Mouse (Mus musculus) megakaryocyte, embryonic 14.5 days (primary cell): ENCODE data around the gene Mrpl51. TPM values are rescaled to one million over a fixed set of nuclear protein-coding genes. Genes with fewer than 3 reads are reported as not detected.

Source experiments
- H3K27me3 ChIP-seq: replicated peaks from 2 replicates; pipeline ENCODE3; 2012; ENCODE audit warnings: inconsistent platforms
- H3K36me3 ChIP-seq: replicated peaks from 2 replicates; pipeline ENCODE3; 2012; ENCODE audit warnings: low read length, inconsistent platforms, mixed read lengths
- H3K4me1 ChIP-seq: 2 replicates; pipeline ENCODE4 v1.6.1; 2012; ENCODE audit warnings: inconsistent platforms
- H3K4me3 ChIP-seq: replicated peaks from 2 replicates; pipeline ENCODE3; 2012; ENCODE audit warnings: moderate library complexity, mild to moderate bottlenecking, inconsistent platforms
- H3K9me3 ChIP-seq: 2 replicates; pipeline ENCODE4 v1.6.1; 2012; ENCODE audit warnings: inconsistent platforms
- FLI1 ChIP-seq: IDR thresholded peaks from 2 replicates; pipeline ENCODE4 v1.6.1; 2012; ENCODE audit warnings: low read length, inconsistent platforms, mixed read lengths
- GATA1 ChIP-seq: IDR thresholded peaks from 3 replicates; pipeline ENCODE4 v1.6.1; 2012; ENCODE audit warnings: mixed read lengths, low read length, inconsistent platforms, borderline replicate concordance
- polyA plus RNA-seq: library from polyadenylated mRNA; stranded (reverse); fragments of >175 nt; gene quantifications from 2 replicates; pipeline ENCODE4 v1.2.3, GENCODE M21; 2012; ENCODE audit warnings: low replicate concordance; ENCODE audit not compliant: insufficient read depth

Gene Mrpl51
- polyA plus RNA-seq, 1 experiment, result 124 TPM

- peaks cover 72% of the 10 kb centered on the region for H3K36me3 ChIP-seq
- H3K4me3 ChIP-seq, result no peak overlapping the region
- H3K9me3 ChIP-seq, result 0 out of 2 replicates have a peak, but pooled peaks cover 3% of the 10 kb centered on the region
- TF ChIP-seq GATA1, result no peak
- TF ChIP-seq FLI1, result no peak
- peaks cover 87% of the 10 kb centered on the region for H3K4me1 ChIP-seq
- H3K27me3 ChIP-seq, result no peaks in the 10 kb centered on the region
Observed at GRCm38 (mm10) chr6:125240617-125241016, 49.0 kb downstream of the Mrpl51 start.

GRCm38 (mm10) chr6:125241566-125241965 is 50.0 kb downstream of the Mrpl51 start:
- no peak overlapping the region for H3K4me3 ChIP-seq
- 0 out of 2 replicates have a peak, but pooled peaks cover 3% of the 10 kb centered on the region for H3K9me3 ChIP-seq
- peaks cover 82% of the 10 kb centered on the region for H3K4me1 ChIP-seq
- H3K27me3 ChIP-seq, result no peaks in the 10 kb centered on the region
- peaks cover 62% of the 10 kb centered on the region for H3K36me3 ChIP-seq
- TF ChIP-seq FLI1, result no peak
- no peak for TF ChIP-seq GATA1

- Histone ChIP-seq H3K4me1 (peaks cover 52% of the 10 kb centered on the region), H3K9me3 (no peaks in the 10 kb centered on the region), H3K4me3 (peak overlapping the region; percentile 33), H3K27me3 (no peaks in the 10 kb centered on the region), H3K36me3 (peaks cover 33% of the 10 kb centered on the region)
- TF ChIP-seq FLI1 (no peak), GATA1 (no peak)
Observed at GRCm38 (mm10) chr6:125244551-125244950, 53.0 kb downstream of the Mrpl51 start.

Other genes with a start within 250 kb of the Mrpl51 start
- gene Cops7a, start 226.3 kb upstream of the Mrpl51 start, polyA plus RNA-seq, result 46.8 and 55.7 TPM in 2 replicates
- gene Pianp, start 195.1 kb upstream of the Mrpl51 start, polyA plus RNA-seq, result 2.5 and 7.7 TPM in 2 replicates
- gene Zfp384, start 182.7 kb upstream of the Mrpl51 start, polyA plus RNA-seq, result 21.5 and 67.6 TPM in 2 replicates
- gene Ing4, start 152.0 kb upstream of the Mrpl51 start, polyA plus RNA-seq, result 16.8 and 17.7 TPM in 2 replicates
- gene Acrbp, start 142.1 kb upstream of the Mrpl51 start, polyA plus RNA-seq, result 8.7 and 11.3 TPM in 2 replicates
- 0.62 TPM in 1 of 2 replicates, not detected in the other for gene Lpar5, start 123.9 kb upstream of the Mrpl51 start, polyA plus RNA-seq
- 41.8 and 90.6 TPM in 2 replicates for gene Chd4, start 95.8 kb upstream of the Mrpl51 start, polyA plus RNA-seq
- gene Nop2, start 59.9 kb upstream of the Mrpl51 start, polyA plus RNA-seq, result 18.4 and 24.5 TPM in 2 replicates
- 20.6 and 36.4 TPM in 2 replicates for gene Iffo1, start 46.6 kb upstream of the Mrpl51 start, polyA plus RNA-seq
- gene Gapdh, start 25.3 kb upstream of the Mrpl51 start, polyA plus RNA-seq, result 5,967 and 19,384 TPM in 2 replicates
- 92.0 and 141 TPM in 2 replicates for gene Ncapd2, start 100 bp upstream of the Mrpl51 start, polyA plus RNA-seq
- gene Vamp1, start 23.8 kb downstream of the Mrpl51 start, polyA plus RNA-seq, result 1.4 and 1.9 TPM in 2 replicates
- 4.5 and 6.0 TPM in 2 replicates for gene Tapbpl, start 40.1 kb downstream of the Mrpl51 start, polyA plus RNA-seq
- gene Cd27, start 45.2 kb downstream of the Mrpl51 start, polyA plus RNA-seq, result 1.3 TPM in 1 of 2 replicates, not detected in the other
- not detected in 2 replicates for gene Tuba3a, start 94.2 kb downstream of the Mrpl51 start, polyA plus RNA-seq
- gene Ltbr, start 122.1 kb downstream of the Mrpl51 start, polyA plus RNA-seq, result 41.9 and 48.8 TPM in 2 replicates
- 0.39 TPM in 1 of 2 replicates, not detected in the other for gene Scnn1a, start 128.9 kb downstream of the Mrpl51 start, polyA plus RNA-seq
- gene Tnfrsf1a, start 157.6 kb downstream of the Mrpl51 start, polyA plus RNA-seq, result 10.1 and 63.6 TPM in 2 replicates
- gene Plekhg6, start 189.0 kb downstream of the Mrpl51 start, polyA plus RNA-seq, result 0.39 TPM in 1 of 2 replicates, not detected in the other